Mouse (Mus musculus): ENCODE data around the gene Mterf1a. TPM values are rescaled to one million over a fixed set of nuclear protein-coding genes. Genes with fewer than 3 reads are reported as not detected.

The Mterf1a gene
- polyA plus RNA-seq, 1 experiment, result 0.08 TPM

- Histone ChIP-seq H3K4me3 (replicated peaks) (no peak overlapping the region), H3K4me1 (ENCODE audit: control insufficient read depth) (no peaks in the 10 kb centered on the region), H3K9me3 (ENCODE audit: control insufficient read depth, low read length) (no peaks in the 10 kb centered on the region), H3K36me3 (ENCODE audit: control insufficient read depth) (no peaks in the 10 kb centered on the region), H3K27me3 (ENCODE audit: control insufficient read depth) (no peaks in the 10 kb centered on the region)
- TF ChIP-seq GATA1 (IDR thresholded peaks at IDR 0.05; ENCODE audit: low read length) (no peak), TAL1 (IDR thresholded peaks at IDR 0.05; ENCODE audit: low read length) (no peak)
Measured at GRCm38 (mm10) chr5:3872348-3872747, 21.4 kb downstream of the Mterf1a start.

- Histone ChIP-seq H3K27me3 (ENCODE audit: control insufficient read depth) (no peaks in the 10 kb centered on the region), H3K4me3 (replicated peaks) (no peak overlapping the region), H3K36me3 (ENCODE audit: control insufficient read depth) (no peaks in the 10 kb centered on the region), H3K9me3 (ENCODE audit: control insufficient read depth, low read length) (no peaks in the 10 kb centered on the region), H3K4me1 (ENCODE audit: control insufficient read depth) (no peaks in the 10 kb centered on the region)
- TF ChIP-seq GATA1 (IDR thresholded peaks at IDR 0.05; ENCODE audit: low read length) (no peak), TAL1 (IDR thresholded peaks at IDR 0.05; ENCODE audit: low read length) (no peak)
Measured at GRCm38 (mm10) chr5:3870161-3870560, 23.6 kb downstream of the Mterf1a start.

DNA sequence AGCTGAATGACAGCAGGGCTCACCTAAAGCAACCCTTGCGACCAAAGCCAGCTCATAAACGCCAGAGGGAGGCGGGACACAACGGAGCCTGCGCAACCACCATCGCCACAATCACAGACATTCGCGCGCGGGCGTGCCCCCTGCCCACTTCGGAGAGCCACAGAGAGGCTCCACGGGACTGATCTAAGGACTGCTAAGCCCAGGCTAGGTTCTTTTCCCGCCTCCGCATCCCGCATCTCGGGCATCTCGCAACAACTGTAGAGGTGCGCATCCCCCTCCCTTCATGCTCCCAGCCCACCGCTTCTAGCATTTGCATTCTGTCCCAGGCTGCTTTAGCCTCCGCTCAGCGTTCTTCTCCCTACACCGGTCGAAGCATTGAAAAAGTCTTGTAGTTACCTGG, 48.7 kb downstream of the Mterf1a start, which contains the start of gene Lrrd1:
Lrrd1 (plus strand) TSS at position 148 of the 400 bp plus-strand sequence.
- TF ChIP-seq TAL1 (IDR thresholded peaks at IDR 0.05; ENCODE audit: low read length), result no peak
- TF ChIP-seq GATA1 (IDR thresholded peaks at IDR 0.05; ENCODE audit: low read length), result no peak
- Histone ChIP-seq H3K4me3 (replicated peaks) (no peak within 1 kb of the TSS), H3K9me3 (ENCODE audit: control insufficient read depth, low read length) (peaks cover 2% of the 10 kb centered on the region; the same call in 1 of the 2 replicates), H3K4me1 (ENCODE audit: control insufficient read depth) (no peaks in the 10 kb centered on the region), H3K36me3 (ENCODE audit: control insufficient read depth) (peaks cover 14% of the 10 kb centered on the region), H3K27me3 (ENCODE audit: control insufficient read depth) (peaks cover 5% of the 10 kb centered on the region)

Other genes starting within 250 kb of the Mterf1a start
- not detected in 2 replicates for gene Tmbim7, start 242.8 kb downstream of the Mterf1a start, polyA plus RNA-seq (2012)
- 3.5 and 3.9 TPM in 2 replicates for gene Gatad1, start 236.7 kb downstream of the Mterf1a start, polyA plus RNA-seq (2012)
- gene Ankib1, start 91.0 kb downstream of the Mterf1a start, polyA plus RNA-seq (2012), result 0.21 and 0.35 TPM in 2 replicates
- gene Krit1, start 90.7 kb downstream of the Mterf1a start, polyA plus RNA-seq (2012), result 0.38 and 0.61 TPM in 2 replicates
- gene Lrrd1, start 48.8 kb downstream of the Mterf1a start, polyA plus RNA-seq (2012), result 0.02 TPM in 1 of 2 replicates, not detected in the other
- gene Akap9, start 34.1 kb upstream of the Mterf1a start, polyA plus RNA-seq (2012), result 0.87 and 1.2 TPM in 2 replicates
- gene Cyp51, start 210.8 kb upstream of the Mterf1a start, polyA plus RNA-seq (2012), result 0.39 and 0.43 TPM in 2 replicates